Mouse (Mus musculus): ENCODE results near the gene Nlrc5.

Nlrc5 gene

GRCm38 (mm10) chr8:94470794-94471193 is 36.6 kb downstream of the Nlrc5 start:
- no peak for DNase-seq (ENCODE audit: low spot score)

GRCm38 (mm10) chr8:94471281-94471680 is 37.1 kb downstream of the Nlrc5 start:
- no peak for DNase-seq (ENCODE audit: low spot score)

- DNase-seq (ENCODE audit: low spot score) = peak; percentile 6
Measured at GRCm38 (mm10) chr8:94472741-94473140, 38.6 kb downstream of the Nlrc5 start.

- no peak for DNase-seq (ENCODE audit: low spot score)
Measured at GRCm38 (mm10) chr8:94473431-94473830, 39.3 kb downstream of the Nlrc5 start.

- DNase-seq (ENCODE audit: low spot score) = no peak
Measured at GRCm38 (mm10) chr8:94475786-94476185, 41.6 kb downstream of the Nlrc5 start.

- DNase-seq (ENCODE audit: low spot score) = no peak
Measured at GRCm38 (mm10) chr8:94476846-94477245, 42.7 kb downstream of the Nlrc5 start.

- no peak for DNase-seq (ENCODE audit: low spot score)
Measured at GRCm38 (mm10) chr8:94482051-94482450, 47.9 kb downstream of the Nlrc5 start.

GRCm38 (mm10) chr8:94485288-94485687 is 51.1 kb downstream of the Nlrc5 start:
- DNase-seq (ENCODE audit: low spot score) = no peak

GRCm38 (mm10) chr8:94485882-94486281 is 51.7 kb downstream of the Nlrc5 start:
- DNase-seq (ENCODE audit: low spot score) = no peak

- no peak for DNase-seq (ENCODE audit: low spot score)
Measured at GRCm38 (mm10) chr8:94488016-94488415, 53.9 kb downstream of the Nlrc5 start.

- DNase-seq (ENCODE audit: low spot score) = no peak
Measured at GRCm38 (mm10) chr8:94489809-94490483, 55.8 kb downstream of the Nlrc5 start.

- peak; percentile 38 for DNase-seq (ENCODE audit: low spot score)
Measured at GRCm38 (mm10) chr8:94492021-94492681, 58.0 kb downstream of the Nlrc5 start.

GRCm38 (mm10) chr8:94493240-94493639 is 59.1 kb downstream of the Nlrc5 start:
- DNase-seq (ENCODE audit: low spot score) = no peak

GRCm38 (mm10) chr8:94515430-94516208 is 81.5 kb downstream of the Nlrc5 start:
- no peak for DNase-seq (ENCODE audit: low spot score)

- DNase-seq (ENCODE audit: low spot score) = no peak
Measured at GRCm38 (mm10) chr8:94516209-94516593, 82.0 kb downstream of the Nlrc5 start.

- DNase-seq (ENCODE audit: low spot score) = no peak
Measured at GRCm38 (mm10) chr8:94516766-94517165, 82.6 kb downstream of the Nlrc5 start.

- no peak for DNase-seq (ENCODE audit: low spot score)
Measured at GRCm38 (mm10) chr8:94518331-94518730, 84.2 kb downstream of the Nlrc5 start.

- DNase-seq (ENCODE audit: low spot score) = no peak
Measured at GRCm38 (mm10) chr8:94519021-94519420, 84.9 kb downstream of the Nlrc5 start.

- no peak for DNase-seq (ENCODE audit: low spot score)
Measured at GRCm38 (mm10) chr8:94521481-94521880, 87.3 kb downstream of the Nlrc5 start.

GRCm38 (mm10) chr8:94522482-94522881 is 88.3 kb downstream of the Nlrc5 start:
- DNase-seq (ENCODE audit: low spot score) = no peak

GRCm38 (mm10) chr8:94524554-94524953 is 90.4 kb downstream of the Nlrc5 start:
- no peak for DNase-seq (ENCODE audit: low spot score)

- DNase-seq (ENCODE audit: low spot score) = no peak
Measured at GRCm38 (mm10) chr8:94527178-94527577, 93.0 kb downstream of the Nlrc5 start.

GRCm38 (mm10) chr8:94528245-94528644 is 94.1 kb downstream of the Nlrc5 start:
- no peak for DNase-seq (ENCODE audit: low spot score)

Data from urinary bladder, postnatal 10 days (tissue).